In genomic region chr3:158560891-158561255, GRCm38 (mm10) we compare ENCODE assay signal across 8 mouse cellular contexts. TPM values are rescaled to one million over a fixed set of nuclear protein-coding genes. Genes with fewer than 3 reads are reported as not detected.
A peak's percentile ranks its signal among the peaks of the same experiment; 100 is the strongest.
DNase-seq lines count a peak whose midpoint lies in the region; ATAC-seq lines count a peak whose summit lies in the region.

No protein-coding gene starts in this region.

- WGBS in intestine, embryonic 15.5 days, result 1% methylated on average over 16 of the region's 16 CpGs
- WGBS in midbrain, embryonic 12.5 days, result 2% methylated on average over 16 of the region's 16 CpGs

- peak overlapping the region; percentile 51 for H3K9ac ChIP-seq in intestine, embryonic 15.5 days
- peak overlapping the region; percentile 82 for H3K9ac ChIP-seq in midbrain, embryonic 12.5 days (replicated peaks)

- H3K4me1 ChIP-seq in intestine, embryonic 15.5 days (replicated peaks), result 0 out of 2 replicates have a peak, but pooled peaks cover 9% of the 10 kb centered on the region
- H3K4me1 ChIP-seq in midbrain, embryonic 12.5 days, result no peaks in the 10 kb centered on the region; the same call in 1 of the 2 replicates

- peaks cover 15% of the 10 kb centered on the region for H3K27me3 ChIP-seq in intestine, embryonic 15.5 days (replicated peaks)
- peaks cover 32% of the 10 kb centered on the region for H3K27me3 ChIP-seq in midbrain, embryonic 12.5 days

- H3K4me3 ChIP-seq in intestine, embryonic 15.5 days (replicated peaks), result peak overlapping the region; percentile 57
- peak overlapping the region; percentile 76 for H3K4me3 ChIP-seq in midbrain, embryonic 12.5 days

- H3K9me3 ChIP-seq in intestine, embryonic 15.5 days, result no peaks in the 10 kb centered on the region
- H3K9me3 ChIP-seq in midbrain, embryonic 12.5 days, result no peaks in the 10 kb centered on the region

- peak overlapping the region; percentile 13; the same call in 1 of the 2 replicates for H3K27ac ChIP-seq in intestine, embryonic 15.5 days
- peak overlapping the region; percentile 77 for H3K27ac ChIP-seq in midbrain, embryonic 12.5 days (replicated peaks)

- peak overlapping the region; percentile 97 for H3K4me2 ChIP-seq in intestine, embryonic 15.5 days (replicated peaks)
- peak overlapping the region; percentile 89 for H3K4me2 ChIP-seq in midbrain, embryonic 12.5 days (replicated peaks)

- no peaks in the 10 kb centered on the region for H3K36me3 ChIP-seq in intestine, embryonic 15.5 days
- H3K36me3 ChIP-seq in midbrain, embryonic 12.5 days, result no peaks in the 10 kb centered on the region

- DNase-seq in left cerebral cortex, adult 18-20 months (ENCODE audit: low spot score in 2 of 2), result peak; percentile 26 to 37
- no peak for DNase-seq in left cerebral cortex, adult 8-10 months (ENCODE audit: low spot score in 2 of 2)
- no peak for DNase-seq in natural killer cell, adult 2 months (ENCODE audit: low spot score in 2 of 2)
- DNase-seq in MN1 (ENCODE audit: low spot score), result no peak
- no peak for DNase-seq in urinary bladder, postnatal 4 days (ENCODE audit: low spot score in 2 of 2)

- ATAC-seq in erythroid progenitor cell, adult 5-6 weeks (replicated peaks; ENCODE audit: low FRiP score, poor library complexity, severe bottlenecking), result 0 out of 2 replicates have a peak, but pooled peaks have one; percentile 25
- peak; percentile 24 for ATAC-seq in intestine, embryonic 15.5 days
- ATAC-seq in midbrain, embryonic 12.5 days (ENCODE audit: low FRiP score, low read depth), result peak; percentile 34

RNA-seq across cellular contexts. Expression of gene Lrrc7, which starts 1.1 kb away (rescaled TPM):
- 10 to 100 TPM; 99.9 TPM for total RNA-seq in left cerebral cortex, adult 18-20 months (2021)
- total RNA-seq in left cerebral cortex, adult 8-10 months (2022), result 100 to 1,000 TPM in 3 of 4 experiments, 10 to 100 TPM in 1; 99.2 to 125 (median 110) TPM
- not detected in 2 replicates for total RNA-seq in erythroid progenitor cell, adult 5-6 weeks (2015; ENCODE audit: low replicate concordance)
- total RNA-seq in erythroid progenitor cell, adult 5-6 weeks (2017; ENCODE audit: low replicate concordance), result not detected in 2 replicates
- polyA plus RNA-seq in intestine, embryonic 15.5 days (2015; fragmentation: Nextera tagmentation; extraction: Ambion mirVana), result 1.0 and 1.3 TPM in 2 replicates
- 4.1 and 5.6 TPM in 2 replicates for polyA plus RNA-seq in midbrain, embryonic 12.5 days (2016; fragmentation: Nextera tagmentation; extraction: Ambion mirVana)

Comparison
In these comparisons a context has a peak if more than half of its experiments do, and no peak if none do; other contexts are left out.
1. DNase-seq: peak in left cerebral cortex, adult 18-20 months (2 of 2); none in left cerebral cortex, adult 8-10 months (0 of 2), natural killer cell, adult 2 months (0 of 2), MN1 (single experiment) and urinary bladder, postnatal 4 days (0 of 2).
2. RNA of gene Lrrc7, which starts 1.1 kb away (total RNA-seq): 99.2 to 125 TPM in left cerebral cortex, adult 8-10 months and 99.9 TPM in left cerebral cortex, adult 18-20 months; not detected in erythroid progenitor cell, adult 5-6 weeks; every median in the first group is over 100 times any median in the second.
3. Peak in every context shown above with its lines, with median percentiles within 50 percentile points of each other: ATAC-seq.